Mouse (Mus musculus): ENCODE measurements at regions not wholly inside any gene's neighbourhood (a gene's known extent, or its start where the extent isn't known, plus 50 kb on each side); places are given as distances from the start of the nearest gene placed in this dataset.

DNA sequence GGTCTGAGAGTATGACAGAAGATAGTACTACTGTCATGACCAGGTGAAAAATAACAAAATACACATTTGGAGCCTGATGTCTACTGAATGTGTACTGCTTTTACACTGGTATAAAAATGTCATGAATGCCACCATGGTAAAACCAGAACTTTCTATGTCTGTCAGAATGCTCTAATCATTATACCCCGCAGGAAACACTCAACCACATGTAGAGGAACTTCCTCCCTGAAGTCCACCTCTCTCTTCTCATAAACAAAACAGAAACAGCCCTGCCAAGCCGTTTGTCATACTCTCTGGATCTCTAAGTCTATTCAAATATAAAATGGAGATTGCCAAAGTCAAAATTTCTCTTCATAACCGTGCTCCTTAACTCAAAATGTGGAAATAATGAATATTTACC, 178.2 kb downstream of the Parm1 start:
- DNase-seq (no peak), ATAC-seq (no peak)
- Histone ChIP-seq H3K9ac (replicated peaks) (no peak overlapping the region), H3K9me3 (ENCODE audit: low read length) (no peaks in the 10 kb centered on the region), H3K27me3 (ENCODE audit: insufficient read depth, low read length) (no peaks in the 10 kb centered on the region), H3K4me3 (ENCODE audit: low read depth, low read length) (no peak overlapping the region), H3K27ac (ENCODE audit: low read depth) (no peak overlapping the region), H3K36me3 (replicated peaks; ENCODE audit: insufficient read depth, low read length) (no peaks in the 10 kb centered on the region), H3K4me2 (ENCODE audit: low read depth, low read length) (no peak overlapping the region), H3K4me1 (ENCODE audit: insufficient read depth) (no peaks in the 10 kb centered on the region)
- WGBS (ENCODE audit: insufficient replicate concordance) = 41% methylated on average over 3 of the region's 3 CpGs
- no peak for TF ChIP-seq CTCF (IDR thresholded peaks at IDR 0.05; ENCODE audit: low read depth)
- no peak for TF ChIP-seq EP300 (IDR thresholded peaks at IDR 0.05; ENCODE audit: low read depth)

DNA sequence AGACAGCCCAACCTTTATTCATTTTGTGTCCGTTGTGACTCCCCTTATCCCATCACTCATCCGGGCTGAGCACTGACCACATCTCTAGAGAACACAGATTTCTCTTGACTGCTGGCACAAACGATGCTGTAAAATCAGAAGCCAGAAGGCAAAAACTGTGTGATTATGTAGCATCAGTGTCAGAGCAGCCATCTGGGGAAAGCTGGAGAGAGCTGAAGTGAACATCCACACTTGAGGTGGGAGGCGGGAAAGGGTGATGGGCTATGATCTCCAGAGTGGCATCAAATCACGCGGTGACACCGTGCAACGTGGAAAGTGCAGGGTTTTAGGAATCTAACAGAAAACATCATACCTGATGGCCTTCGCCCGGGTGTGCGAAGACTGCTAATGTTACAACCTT, 175.9 kb downstream of the Parm1 start:
- no peaks in the 10 kb centered on the region for H3K36me3 ChIP-seq (replicated peaks; ENCODE audit: insufficient read depth, low read length)
- H3K27ac ChIP-seq (ENCODE audit: low read depth) = no peak overlapping the region
- ATAC-seq (no peak), DNase-seq (no peak)
- TF ChIP-seq CTCF (IDR thresholded peaks at IDR 0.05; ENCODE audit: low read depth) = no peak
- TF ChIP-seq EP300 (IDR thresholded peaks at IDR 0.05; ENCODE audit: low read depth) = no peak
- H3K9ac ChIP-seq (replicated peaks) = no peak overlapping the region
- no peaks in the 10 kb centered on the region for H3K9me3 ChIP-seq (ENCODE audit: low read length)
- no peak overlapping the region for H3K4me3 ChIP-seq (ENCODE audit: low read depth, low read length)
- H3K4me2 ChIP-seq (ENCODE audit: low read depth, low read length) = no peak overlapping the region
- WGBS (ENCODE audit: insufficient replicate concordance) = 87% methylated on average over 11 of the region's 11 CpGs
- no peaks in the 10 kb centered on the region for H3K27me3 ChIP-seq (ENCODE audit: insufficient read depth, low read length)
- no peaks in the 10 kb centered on the region for H3K4me1 ChIP-seq (ENCODE audit: insufficient read depth)

DNA sequence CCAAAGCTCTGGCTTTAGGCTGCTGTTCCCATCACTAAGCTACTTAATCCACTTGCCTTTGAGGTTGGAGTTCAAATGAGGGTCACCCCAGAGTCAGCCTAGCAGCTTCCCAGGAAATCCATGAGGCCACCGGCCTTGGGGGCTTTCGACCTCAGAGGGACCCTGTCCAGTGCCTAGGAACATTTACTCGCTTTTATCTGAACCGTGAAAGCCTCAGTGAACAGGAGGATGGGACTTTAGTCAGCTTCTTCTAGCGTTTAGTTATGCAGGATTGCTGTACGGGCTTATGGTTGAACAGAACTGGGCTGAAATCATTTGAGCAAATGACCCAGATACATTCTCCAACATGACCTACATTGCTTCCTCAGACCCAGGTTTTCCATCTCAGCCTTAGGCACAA, 174.9 kb downstream of the Parm1 start:
- H3K27me3 ChIP-seq (ENCODE audit: insufficient read depth, low read length) = no peaks in the 10 kb centered on the region
- no peak overlapping the region for H3K4me2 ChIP-seq (ENCODE audit: low read depth, low read length)
- TF ChIP-seq CTCF (IDR thresholded peaks at IDR 0.05; ENCODE audit: low read depth) (no peak), EP300 (IDR thresholded peaks at IDR 0.05; ENCODE audit: low read depth) (no peak)
- no peak overlapping the region for H3K9ac ChIP-seq (replicated peaks)
- WGBS (ENCODE audit: insufficient replicate concordance) = 56% methylated on average over 6 of the region's 6 CpGs
- no peaks in the 10 kb centered on the region for H3K9me3 ChIP-seq (ENCODE audit: low read length)
- no peak for DNase-seq
- H3K4me1 ChIP-seq (ENCODE audit: insufficient read depth) = no peaks in the 10 kb centered on the region
- ATAC-seq = no peak
- H3K4me3 ChIP-seq (ENCODE audit: low read depth, low read length) = no peak overlapping the region
- H3K36me3 ChIP-seq (replicated peaks; ENCODE audit: insufficient read depth, low read length) = no peaks in the 10 kb centered on the region
- H3K27ac ChIP-seq (ENCODE audit: low read depth) = no peak overlapping the region

DNA sequence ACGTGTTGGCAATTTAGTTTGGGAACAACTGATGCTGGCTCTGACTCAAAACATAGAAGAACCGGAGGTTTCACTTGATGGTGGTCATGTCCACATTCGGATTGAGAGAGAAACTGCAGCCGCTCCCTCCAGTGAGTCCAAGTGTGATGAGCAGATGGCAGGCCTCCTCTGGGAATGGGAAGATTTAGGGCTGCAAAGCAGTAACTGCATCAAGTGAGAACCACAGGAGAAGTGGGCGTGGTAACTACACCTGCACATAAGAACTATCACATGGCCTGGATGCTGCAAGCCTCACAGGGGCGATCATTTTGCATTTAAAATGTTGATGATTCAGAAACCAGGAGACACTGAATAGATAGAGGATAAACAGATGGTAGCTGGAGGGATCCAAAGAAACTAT, 161.3 kb downstream of the Parm1 start:
- Histone ChIP-seq H3K27ac (ENCODE audit: low read depth) (no peak overlapping the region), H3K9me3 (ENCODE audit: low read length) (no peaks in the 10 kb centered on the region), H3K4me1 (ENCODE audit: insufficient read depth) (no peaks in the 10 kb centered on the region), H3K4me3 (ENCODE audit: low read depth, low read length) (no peak overlapping the region), H3K9ac (replicated peaks) (no peak overlapping the region), H3K27me3 (ENCODE audit: insufficient read depth, low read length) (no peaks in the 10 kb centered on the region), H3K36me3 (replicated peaks; ENCODE audit: insufficient read depth, low read length) (no peaks in the 10 kb centered on the region), H3K4me2 (ENCODE audit: low read depth, low read length) (no peak overlapping the region)
- 73% methylated on average over 6 of the region's 6 CpGs for WGBS (ENCODE audit: insufficient replicate concordance)
- TF ChIP-seq CTCF (IDR thresholded peaks at IDR 0.05; ENCODE audit: low read depth) (no peak), EP300 (IDR thresholded peaks at IDR 0.05; ENCODE audit: low read depth) (no peak)
- DNase-seq (no peak), ATAC-seq (no peak)
